Mouse (Mus musculus) megakaryocyte-erythroid progenitor cell, adult 5-6 weeks (primary cell): ENCODE results near the gene Srrm1. TPM values are rescaled to one million over a fixed set of nuclear protein-coding genes. Genes with fewer than 3 reads are reported as not detected.

ENCODE experiments used
- ATAC-seq: replicated peaks from 2 replicates; pipeline ENCODE4 v1.8.0; 2016; ENCODE audit warnings: mild to moderate bottlenecking, inconsistent platforms; ENCODE audit not compliant: severe bottlenecking, poor library complexity, low FRiP score, low TSS enrichment
- total RNA-seq, 2 experiments: library from RNA; stranded (forward) in 1 of 2; stranded (reverse) in 1 of 2; fragments of 200-1000, 215-1000 nt in 1 of 2; fragments of >200 nt in 1 of 2; fragmentation: Nextera tagmentation in 1 of 2; gene quantifications; 2 replicates each; pipeline ENCODE4 v1.2.3; 2014 to 2017

Gene Srrm1
- total RNA-seq, 2 experiments from 2014 or later: 181 to 399 TPM

DNA sequence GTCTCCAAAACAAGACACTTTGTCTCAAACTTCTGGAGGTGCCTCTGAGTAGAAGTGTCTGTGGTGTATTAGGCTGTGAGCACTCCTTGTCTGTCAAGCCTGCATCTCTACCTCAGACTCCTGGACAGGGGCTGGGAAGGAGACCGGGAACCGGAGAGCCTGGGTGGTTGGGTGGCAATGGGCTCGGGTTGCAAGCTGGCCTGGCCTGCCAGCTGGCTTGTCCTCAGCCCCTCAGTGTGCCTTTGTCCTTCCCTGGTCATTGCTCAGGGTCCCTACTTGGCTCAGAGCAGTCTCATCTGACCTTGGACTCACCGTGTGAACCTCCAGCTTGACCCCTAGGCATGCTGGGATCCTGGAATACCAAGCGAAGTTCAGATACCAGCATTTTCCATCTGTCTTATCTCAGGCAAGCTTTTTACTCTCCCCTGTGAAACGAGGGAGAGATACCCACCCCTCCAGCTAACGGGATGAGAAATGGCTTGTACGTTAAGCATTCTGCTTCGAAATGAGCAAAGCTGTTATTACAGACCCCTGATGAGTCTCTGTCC is 43.9 kb downstream of the Srrm1 start:
- ATAC-seq: no peak

DNA sequence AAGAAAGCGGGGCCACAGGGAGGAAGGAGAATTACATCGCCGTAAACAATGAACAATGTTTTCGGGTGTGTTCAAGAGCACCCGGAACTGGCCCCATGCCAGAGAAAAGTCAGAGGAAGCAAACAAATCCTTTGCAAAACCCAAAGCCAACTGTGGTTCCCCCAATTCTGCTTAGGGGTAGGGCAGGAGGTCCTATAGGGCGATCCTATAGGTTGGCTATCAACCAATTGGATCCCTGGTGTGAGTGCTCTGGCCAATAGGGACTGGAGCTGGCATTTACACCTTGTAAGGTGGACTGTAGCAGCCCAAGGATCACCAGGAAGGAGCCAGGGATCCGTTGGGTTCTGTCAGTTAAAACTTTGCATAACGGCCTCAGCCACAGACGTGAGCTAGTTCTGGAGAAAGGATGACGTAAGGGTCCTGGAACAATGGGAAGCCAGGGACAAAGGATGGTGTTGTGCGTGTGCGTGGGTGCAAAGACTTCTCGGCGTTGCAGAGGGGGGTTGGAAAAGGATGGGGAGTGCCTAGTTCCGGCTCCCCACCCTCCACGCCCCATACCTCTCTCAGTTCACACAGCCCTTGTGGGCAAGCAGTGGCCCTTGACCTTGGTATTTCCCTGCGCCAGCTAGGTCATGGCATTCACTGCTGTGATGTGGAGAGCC is 46.0 kb downstream of the Srrm1 start:
- ATAC-seq: no peak

DNA sequence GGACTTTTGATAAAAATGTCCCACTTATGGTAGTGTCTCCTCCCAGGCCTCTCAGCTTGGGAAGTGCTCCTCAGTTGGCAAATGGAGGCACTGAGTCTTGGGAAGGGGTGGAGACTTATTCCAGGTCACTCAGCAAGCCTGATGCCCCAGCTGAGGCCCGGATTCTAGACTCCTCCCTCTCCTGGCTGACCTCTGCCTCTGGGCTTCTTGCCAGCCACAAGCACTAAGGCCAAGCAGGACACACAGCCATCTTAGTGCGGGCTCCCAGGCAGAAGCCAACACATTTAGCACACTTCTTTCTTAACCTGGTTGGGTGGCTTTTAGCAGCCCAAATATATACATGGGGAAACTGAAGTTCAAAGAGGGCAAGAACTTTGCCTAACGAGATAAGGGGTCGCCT is 46.6 kb downstream of the Srrm1 start:
- peak; percentile 21; the same call in 1 of the 2 replicates for ATAC-seq

DNA sequence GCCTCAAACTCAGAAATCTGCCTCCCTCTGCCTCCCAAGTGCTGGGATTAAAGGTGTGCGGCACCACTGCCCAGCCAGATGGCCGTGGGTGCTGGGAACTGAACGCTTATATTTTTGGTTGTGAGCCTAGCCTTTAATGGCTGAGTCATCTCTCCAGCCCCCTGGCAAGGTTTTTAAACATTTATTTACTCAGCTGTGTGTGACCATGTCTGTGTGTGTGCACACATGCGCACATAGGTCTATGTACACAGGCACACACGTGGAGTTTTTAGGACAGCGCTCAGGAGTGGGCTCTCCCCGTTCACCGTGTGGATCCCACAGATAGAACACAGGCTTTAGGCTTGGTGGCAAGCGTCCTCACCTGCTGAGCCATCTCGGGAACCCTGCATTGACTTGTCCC is 50.9 kb downstream of the Srrm1 start:
- no peak for ATAC-seq

DNA sequence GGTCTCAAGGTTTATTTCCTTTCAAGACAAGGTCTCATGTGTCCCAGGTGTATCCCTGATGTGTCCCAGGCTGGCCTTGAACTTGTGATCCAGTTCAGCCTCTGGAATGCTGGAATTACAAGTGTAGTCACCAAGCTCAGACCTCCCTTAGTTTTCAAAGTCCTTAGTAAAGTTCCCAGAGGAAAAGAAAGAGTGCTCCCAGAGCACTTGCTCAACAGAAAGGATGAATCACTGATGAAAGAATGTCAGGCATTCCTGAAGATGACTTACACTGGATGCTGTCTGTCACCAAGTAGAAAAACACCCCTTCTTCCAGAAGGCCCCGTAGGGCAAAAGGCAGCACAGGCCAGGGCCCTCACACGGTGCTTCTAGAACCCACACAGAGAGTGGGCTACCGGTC is 52.0 kb downstream of the Srrm1 start:
- ATAC-seq: no peak

DNA sequence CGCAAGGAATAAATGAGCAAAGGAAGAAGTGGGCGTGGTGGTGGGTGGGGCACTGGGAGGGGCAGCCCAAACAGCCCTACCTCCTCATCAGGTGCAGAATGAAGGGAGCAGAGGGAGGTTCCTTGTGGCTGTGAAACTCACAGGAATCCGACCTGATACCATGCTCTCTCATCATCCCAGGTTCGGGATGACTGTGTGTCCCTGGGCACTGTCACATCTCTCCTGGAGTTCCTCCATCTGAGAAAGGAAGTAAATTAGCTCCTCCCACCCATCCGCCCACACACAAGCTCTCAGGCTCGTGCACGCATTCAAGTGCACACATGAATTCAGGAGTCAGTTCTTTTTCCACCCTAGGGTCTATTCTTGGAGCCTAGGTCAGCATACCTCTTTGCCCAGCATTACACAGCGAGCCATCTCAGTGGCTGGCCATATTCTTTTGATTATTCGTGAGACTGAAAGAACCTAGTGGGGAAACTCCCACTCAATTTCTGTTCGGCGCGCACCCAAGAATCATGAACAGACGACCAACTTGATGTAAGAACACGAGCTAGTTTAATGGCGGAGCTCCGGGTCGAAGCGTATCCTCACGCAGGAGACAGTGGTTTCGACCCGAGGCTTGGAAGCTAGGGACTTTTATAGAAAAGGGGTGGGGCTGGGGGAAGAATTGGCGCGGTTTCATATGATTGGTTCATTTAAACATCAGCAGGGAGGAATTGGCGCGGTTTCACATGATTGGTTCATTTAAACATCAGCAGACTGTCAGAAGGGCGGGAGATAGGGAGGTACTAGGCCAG is 52.7 kb downstream of the Srrm1 start:
- ATAC-seq: no peak

DNA sequence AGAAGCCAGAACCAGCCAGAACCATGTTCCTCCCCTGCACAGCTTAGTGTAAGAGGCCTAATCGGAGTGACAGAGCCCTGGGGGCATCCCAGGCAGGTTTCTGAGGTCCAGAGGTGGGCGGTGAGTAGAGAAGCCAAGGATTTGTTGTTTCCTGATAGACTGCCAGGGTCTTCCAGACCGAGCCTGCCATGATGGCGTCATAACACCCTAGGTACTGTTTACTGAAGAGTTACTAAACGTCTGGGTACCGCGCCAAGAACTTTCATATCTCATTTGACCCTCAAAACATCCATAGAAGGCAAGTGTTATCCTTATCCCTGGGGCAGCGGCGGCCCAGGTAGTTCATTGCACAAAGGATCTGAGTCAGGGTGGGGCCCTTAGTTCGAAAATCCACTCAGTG is 54.4 kb downstream of the Srrm1 start:
- ATAC-seq: no peak

DNA sequence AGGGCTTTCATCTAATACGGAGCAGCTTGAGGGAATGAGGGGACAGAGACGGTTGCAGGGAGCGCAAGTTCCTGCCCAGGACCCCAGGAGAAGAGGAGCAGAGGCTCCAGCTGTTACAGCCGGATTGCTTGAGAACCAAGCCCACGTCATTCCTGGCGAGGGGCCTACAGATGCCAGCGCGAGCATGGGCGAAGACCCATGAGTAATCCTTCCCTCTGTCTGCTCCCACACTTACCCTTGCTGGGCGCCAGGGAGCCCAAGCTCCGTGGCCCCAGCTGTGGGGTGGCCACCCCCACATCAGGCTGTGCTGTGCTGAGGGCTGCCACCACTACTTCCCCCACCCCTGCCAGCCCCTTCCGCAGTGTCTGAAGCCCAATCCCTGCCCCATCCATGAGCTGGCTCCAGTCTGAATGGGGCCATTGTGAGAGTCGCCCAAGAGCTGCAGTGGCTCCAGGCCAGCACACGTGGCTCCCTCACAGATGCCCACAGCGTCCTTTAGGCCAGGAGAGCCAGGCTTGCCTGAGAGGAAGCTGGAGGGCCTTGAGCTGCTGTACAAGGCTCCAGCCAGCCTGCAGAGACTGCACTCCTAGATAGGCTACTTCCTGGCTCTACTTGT is 55.1 kb downstream of the Srrm1 start:
- no peak for ATAC-seq

DNA sequence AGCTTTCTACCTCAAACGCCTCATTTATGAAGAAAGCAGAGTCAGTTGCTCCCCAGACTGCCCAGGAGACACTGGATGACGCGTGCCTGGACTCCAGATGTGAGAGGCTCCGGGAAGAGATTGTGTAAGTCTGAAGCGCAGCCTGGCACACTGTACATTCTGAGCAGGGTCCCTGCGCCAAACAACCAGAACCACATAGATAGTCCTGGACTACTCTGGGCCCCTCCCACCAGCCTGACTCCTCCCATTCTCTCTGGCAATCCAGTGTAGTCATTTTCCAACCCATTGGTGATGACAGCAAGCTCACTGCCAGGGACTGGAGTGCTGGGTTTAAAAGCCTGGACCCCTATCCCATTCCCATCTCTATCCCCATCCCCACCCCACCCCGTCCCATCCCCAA is 56.0 kb downstream of the Srrm1 start:
- peak; percentile 58 for ATAC-seq

DNA sequence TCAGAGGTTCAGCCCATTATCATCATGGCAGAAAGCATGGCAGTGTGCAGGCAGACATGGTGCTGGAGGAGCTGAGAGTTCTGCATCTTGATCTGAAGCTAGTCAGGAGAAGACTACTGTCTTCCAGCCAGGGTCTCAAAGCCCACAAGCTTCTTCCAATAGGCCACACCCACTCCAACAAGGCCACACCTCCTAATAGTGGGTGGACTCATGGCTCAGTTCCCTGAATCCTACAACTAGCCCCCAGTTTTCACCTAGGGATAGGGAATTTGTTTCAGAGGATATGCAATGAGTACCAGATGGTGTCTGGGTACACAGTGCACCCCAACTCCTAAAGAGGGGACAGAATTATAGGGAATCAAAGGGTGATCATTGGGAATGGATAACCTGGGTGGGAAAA is 56.6 kb downstream of the Srrm1 start:
- no peak for ATAC-seq

DNA sequence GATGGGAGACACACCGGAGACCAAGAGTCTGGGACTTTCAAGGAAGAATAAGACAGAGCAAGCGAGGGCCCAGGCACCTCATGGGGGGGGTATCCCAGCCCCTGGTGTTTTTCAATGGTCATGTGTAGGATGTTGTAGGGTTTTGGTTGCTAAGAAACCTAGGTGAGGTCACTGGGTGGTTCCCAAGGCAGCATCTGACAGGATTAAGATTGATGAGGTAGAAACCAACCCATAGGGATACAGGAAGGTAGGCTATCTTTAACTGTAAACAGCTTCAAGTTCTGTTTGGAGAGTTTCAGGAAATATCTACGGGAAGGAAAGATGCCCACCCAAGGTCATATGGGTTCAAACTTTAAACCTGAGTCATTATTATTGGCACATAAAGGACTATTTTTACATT is 59.3 kb downstream of the Srrm1 start:
- ATAC-seq: no peak

DNA sequence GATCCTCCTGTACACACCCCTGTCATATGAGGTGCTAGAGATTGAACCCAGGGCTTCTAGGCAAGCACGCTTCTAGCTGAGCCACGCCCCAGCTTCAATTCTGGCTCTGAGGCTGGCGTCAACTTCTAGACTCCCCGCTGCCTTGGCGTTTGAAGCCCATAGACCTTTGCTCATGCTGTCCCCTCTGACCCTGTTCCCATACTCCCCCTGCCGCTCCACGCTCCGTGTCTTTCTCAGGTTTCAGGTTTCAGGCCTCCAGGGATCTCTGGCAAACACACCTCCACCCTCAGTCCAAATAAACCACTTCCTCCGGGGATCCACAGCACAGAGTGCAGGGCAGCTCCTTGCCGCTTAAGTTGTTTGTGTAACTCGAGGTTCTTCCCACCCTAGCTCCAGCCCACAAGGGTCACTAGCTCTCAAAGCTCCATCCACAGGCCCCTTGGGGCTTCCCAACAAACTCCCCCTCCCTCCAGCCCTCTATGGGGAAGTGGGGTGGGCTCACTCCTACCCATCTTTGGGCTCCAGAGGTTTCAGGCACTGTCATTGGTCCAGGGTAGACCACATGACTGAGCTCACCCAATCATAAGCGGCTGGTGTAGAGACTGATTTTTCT is 60.5 kb downstream of the Srrm1 start:
- ATAC-seq: 0 out of 2 replicates have a peak, but pooled peaks have one; percentile 23

DNA sequence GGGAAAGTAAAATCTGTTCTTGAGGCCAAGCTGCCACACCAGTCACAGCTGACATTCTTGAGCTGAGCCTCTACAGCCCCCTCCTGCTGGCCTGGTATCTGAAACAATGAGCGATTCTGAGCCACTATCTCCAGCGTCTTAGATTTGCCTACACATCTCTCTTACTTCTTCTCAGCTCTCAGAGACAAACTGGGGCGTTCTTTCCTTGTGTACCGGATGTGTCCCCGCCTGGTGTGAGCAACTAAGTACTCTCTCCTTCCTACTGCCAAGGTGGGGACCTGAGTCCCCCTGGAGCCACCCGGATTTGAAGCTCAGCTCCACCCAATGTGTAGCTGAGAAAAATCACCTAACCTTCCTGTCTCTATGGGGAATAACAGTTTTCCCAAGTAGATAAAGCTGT is 61.3 kb downstream of the Srrm1 start:
- no peak for ATAC-seq

DNA sequence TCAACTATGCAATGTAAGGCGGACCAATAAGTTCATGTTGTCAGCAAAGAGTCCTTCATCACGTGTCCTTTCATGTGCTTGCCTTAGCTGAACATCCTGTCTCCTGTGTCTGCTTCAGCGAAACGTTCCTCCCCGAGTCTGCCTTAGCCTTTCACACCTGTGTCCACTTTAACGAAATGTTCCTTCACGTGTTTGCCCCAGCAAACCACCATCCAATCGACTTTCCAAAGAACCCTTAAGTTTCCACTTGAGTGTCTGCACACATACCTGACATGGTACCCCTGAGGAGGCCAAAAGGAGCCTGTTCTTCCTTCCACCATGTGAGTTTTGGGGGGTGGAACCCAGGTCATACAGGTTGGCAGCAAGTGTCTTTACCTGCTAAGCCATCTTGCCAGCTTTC is 61.9 kb downstream of the Srrm1 start:
- no peak for ATAC-seq

DNA sequence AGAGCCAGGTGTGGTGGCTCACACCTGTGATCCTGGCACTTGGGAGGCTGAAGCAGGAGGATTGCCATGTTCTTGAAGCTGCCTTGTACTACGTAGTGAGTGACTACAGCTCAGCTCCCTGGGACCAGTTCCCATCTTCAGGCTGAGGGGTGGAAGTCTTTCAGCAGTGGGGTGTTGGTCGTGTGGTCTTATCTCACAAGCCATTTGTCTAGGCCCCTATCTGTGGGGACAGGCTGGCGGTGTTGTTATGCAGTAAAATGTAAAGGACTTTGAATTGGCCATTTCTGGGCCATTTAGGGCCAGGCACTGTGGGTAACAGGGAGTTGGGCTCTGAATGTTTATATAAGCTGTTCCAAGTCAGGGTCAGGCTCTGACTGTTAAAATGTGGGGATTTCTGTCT is 65.1 kb downstream of the Srrm1 start:
- ATAC-seq: peak; percentile 89

DNA sequence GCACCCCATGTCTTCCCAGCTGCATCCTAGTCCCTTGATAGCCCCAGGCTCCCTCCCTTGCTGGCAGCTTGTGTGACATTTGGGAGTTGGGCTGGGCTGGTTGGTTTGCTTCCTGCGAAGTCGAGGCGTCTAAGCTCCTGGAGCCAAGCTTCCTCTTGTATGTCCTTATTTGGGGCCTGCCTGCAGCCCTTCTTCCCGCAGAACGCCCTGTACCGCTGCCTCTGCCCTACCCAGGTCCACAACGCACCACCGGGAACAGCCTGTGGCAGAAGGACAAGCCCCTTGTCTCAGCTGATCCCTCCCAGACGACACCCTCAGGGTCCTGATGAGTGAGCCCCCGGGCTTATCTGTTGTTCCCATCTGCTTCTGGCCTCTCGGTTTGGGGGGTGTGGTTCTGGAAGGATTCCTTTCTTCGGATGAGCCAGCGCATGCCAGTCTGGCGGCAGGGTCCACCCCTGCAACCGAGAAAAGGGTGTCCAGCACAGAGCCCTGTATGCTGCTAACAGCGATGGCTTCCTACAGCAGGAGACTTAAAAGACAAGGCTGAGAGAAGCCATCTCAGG is 66.2 kb downstream of the Srrm1 start:
- ATAC-seq: peak; percentile 59

DNA sequence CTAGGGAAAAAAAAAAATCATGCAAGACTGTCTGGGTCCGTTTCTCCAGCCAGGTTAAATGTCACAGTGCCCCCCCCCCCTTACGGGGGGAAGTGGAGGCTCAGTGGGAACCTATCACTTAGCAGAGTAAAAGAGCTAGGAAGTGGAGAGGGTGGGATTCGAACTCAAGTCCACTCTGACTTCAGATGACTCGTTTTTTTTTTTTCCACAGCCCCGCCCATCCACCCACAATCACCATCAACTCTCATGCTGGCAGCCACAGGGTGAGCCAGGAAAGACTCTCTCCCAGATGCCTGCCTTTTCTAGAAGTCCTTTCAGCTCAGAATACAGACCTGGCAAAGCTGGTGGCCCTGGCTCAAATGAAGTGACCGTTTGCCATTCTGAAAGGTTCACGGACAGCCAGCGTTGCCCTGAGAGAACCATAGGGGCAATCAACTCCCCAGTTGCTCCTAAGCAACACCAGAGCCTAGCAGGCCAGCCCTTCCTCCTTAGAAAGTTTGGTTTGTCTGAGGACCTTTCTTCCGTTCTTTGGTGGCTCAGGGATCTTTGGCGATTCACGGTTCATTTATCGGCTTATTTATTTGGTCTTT is 67.0 kb downstream of the Srrm1 start:
- ATAC-seq: no peak

DNA sequence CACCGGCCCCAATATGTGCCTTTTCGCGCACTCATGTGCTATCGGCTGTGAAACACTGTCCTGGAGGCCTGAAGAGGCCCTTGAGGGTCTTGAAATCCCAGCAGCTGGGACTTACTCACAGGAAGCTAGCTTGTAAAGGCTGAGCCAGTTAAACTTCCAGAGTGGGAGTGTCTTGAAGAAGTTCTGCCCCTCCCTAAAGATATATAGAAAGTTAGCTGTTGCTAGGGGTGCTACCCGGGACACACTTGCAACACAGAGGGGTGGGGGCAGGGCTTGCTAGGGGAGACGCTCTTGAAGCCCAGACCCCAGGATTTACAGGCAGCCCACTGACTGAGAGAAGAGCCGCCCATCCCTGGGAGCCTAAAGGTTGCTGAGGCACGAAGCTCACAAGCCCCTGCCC is 67.7 kb downstream of the Srrm1 start:
- ATAC-seq: no peak

DNA sequence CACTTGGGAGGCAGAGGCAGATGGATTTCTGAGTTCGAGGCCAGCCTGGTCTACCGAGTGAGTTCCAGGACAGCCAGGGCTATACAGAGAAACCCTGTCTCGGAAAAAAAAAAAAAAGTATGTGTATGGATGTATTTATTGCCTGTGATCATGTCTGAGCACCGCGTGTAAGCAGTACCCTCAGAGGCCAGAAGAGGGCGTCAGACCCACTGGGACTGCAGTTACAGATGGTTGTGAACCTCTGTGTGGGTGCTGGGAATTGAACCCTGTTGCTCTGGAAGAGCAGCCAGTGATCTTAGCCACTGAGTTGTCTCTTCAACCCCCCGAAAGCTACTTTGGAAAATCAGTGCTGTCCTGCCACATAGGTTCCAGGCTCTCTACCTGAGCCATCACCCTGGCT is 69.2 kb downstream of the Srrm1 start:
- ATAC-seq: no peak
